Mouse (Mus musculus) heart, adult 2 months (tissue): ENCODE data around the gene Rprd1b.

ENCODE experiments used
- CTCF ChIP-seq: fragments of 200-600 bp; IDR thresholded peaks from 2 replicates; pipeline ENCODE4 v1.8.1; 2022; ENCODE audit warnings: antibody characterized with exemption, mild to moderate bottlenecking, moderate library complexity
- EP300 ChIP-seq: fragments of 200-500 bp; IDR thresholded peaks from 2 replicates; pipeline ENCODE4 v1.6.1; 2011; ENCODE audit warnings: low read depth, low read length, control low read depth; ENCODE audit not compliant: insufficient read depth
- POLR2A ChIP-seq: fragments of 200-500 bp; IDR thresholded peaks from 2 replicates; pipeline ENCODE4 v1.6.1; 2011; ENCODE audit warnings: mild to moderate bottlenecking, low read depth, low read length, control low read depth; ENCODE audit not compliant: insufficient read depth

DNA sequence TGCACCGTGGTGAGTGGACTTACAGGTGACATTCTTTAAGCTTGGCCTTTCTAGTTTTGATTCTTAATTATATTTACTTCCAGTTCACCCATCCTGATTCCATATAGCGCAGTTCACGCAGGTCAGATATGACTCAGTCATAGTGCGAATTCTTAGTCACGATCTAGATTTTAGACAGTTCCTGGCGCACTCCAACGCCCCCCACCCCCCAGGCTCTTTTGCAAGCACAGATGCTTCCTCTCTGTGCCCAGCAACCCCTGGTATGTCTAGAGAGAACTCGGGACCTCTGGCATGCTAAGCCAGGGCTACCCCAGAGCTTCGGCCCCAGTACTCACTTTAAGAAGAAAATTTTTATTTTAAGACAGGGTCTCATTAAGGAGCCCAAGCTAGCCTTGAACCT, 128.2 kb downstream of the Rprd1b start:
- TF ChIP-seq CTCF (no peak), EP300 (no peak), POLR2A (no peak)
